Mouse (Mus musculus) lung, embryonic 16.5 days (tissue): Measurements from ENCODE around the gene Bcl2l13. TPM values are rescaled to one million over a fixed set of nuclear protein-coding genes. Genes with fewer than 3 reads are reported as not detected.
A peak's percentile ranks its signal among the peaks of the same experiment; 100 is the strongest.
"Not testable (repeated sequence)": the region's sequence is repeated elsewhere in the genome, so short reads cannot be mapped to it uniquely, and the experiment has no call there.

Experiments
- ATAC-seq: fragments of 200-750 bp; cut with Nextera tagmentation; 2 replicates; pipeline ENCODE4 v1.8.0; 2017; ENCODE audit warnings: low read depth, mild to moderate bottlenecking, moderate library complexity
- H3K27ac ChIP-seq: fragments of 300-500 bp; sonication (generic); 2 replicates; pipeline ENCODE4 v1.5.1; 2014; ENCODE audit warnings: mild to moderate bottlenecking, control low read depth, low read length
- H3K27me3 ChIP-seq: fragments of 300-500 bp; sonication (generic); 2 replicates; pipeline ENCODE4 v1.6.1; 2014; ENCODE audit warnings: low read depth, low read length, mixed read lengths; ENCODE audit not compliant: control insufficient read depth, insufficient read depth
- H3K36me3 ChIP-seq: fragments of 300-500 bp; sonication (generic); 2 replicates; pipeline ENCODE4 v1.6.1; 2014; ENCODE audit warnings: low read length; ENCODE audit not compliant: control insufficient read depth, insufficient read depth
- H3K4me1 ChIP-seq: fragments of 300-500 bp; sonication (generic); replicated peaks from 2 replicates; pipeline ENCODE4 v1.6.1; 2014; ENCODE audit warnings: low read length, mixed read lengths; ENCODE audit not compliant: control insufficient read depth, insufficient read depth
- H3K4me2 ChIP-seq: fragments of 300-500 bp; sonication (generic); 2 replicates; pipeline ENCODE4 v1.6.1; 2014; ENCODE audit warnings: low read depth, low read length, control low read depth
- H3K4me3 ChIP-seq: fragments of 300-500 bp; sonication (generic); 2 replicates; pipeline ENCODE4 v1.5.1; 2014; ENCODE audit warnings: mild to moderate bottlenecking, low read length, control low read depth
- H3K9ac ChIP-seq: fragments of 300-500 bp; sonication (generic); 2 replicates; pipeline ENCODE4 v1.6.1; 2014; ENCODE audit warnings: low read length, control low read depth
- H3K9me3 ChIP-seq: fragments of 300-500 bp; sonication (generic); 2 replicates; pipeline ENCODE4 v1.6.1; 2016; ENCODE audit warnings: low read length; ENCODE audit not compliant: control insufficient read depth
- WGBS: fragments of 180-500 bp; shearing (Covaris S2); extraction: QIAGEN DNeasy Blood & Tissue Kit; methylation state at CpG from one replicate; pipeline ENCODE4 v1.1.7; 2014; 5-methylcytosine and 5-hydroxymethylcytosine counted together
- polyA plus RNA-seq: library from polyadenylated mRNA; unstranded; fragments of >200 nt; fragmentation: Nextera tagmentation; extraction: Ambion mirVana; gene quantifications from 2 replicates; pipeline ENCODE4 v1.2.1, GENCODE M21; 2015

Bcl2l13 gene
- polyA plus RNA-seq, 1 experiment from 2014 or later: 27.2 TPM

DNA sequence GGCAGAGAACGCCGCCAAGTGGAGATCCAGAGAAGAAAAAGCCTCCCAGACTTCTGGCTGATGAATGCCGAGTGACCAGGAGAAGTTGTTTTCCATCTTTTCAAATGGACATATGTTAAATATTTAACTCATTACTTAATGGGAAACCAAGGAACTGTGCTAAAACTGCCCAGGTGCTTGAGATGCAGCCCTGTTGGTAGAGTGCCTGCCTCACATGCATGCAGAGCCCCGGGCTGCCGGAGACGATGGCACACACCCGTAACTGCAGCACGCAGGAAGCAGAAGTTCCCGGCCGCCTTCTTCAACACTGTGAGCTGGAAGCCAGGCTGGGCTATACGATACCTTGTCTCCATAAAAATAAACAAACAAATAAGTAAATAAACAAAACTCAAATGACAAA, 67.9 kb downstream of the Bcl2l13 start:
- H3K4me3 ChIP-seq: no peak overlapping the region
- ATAC-seq: no peak
- no peak overlapping the region for H3K27ac ChIP-seq
- 80% methylated on average over 11 of the region's 11 CpGs for WGBS
- no peak overlapping the region for H3K4me2 ChIP-seq
- H3K4me1 ChIP-seq: no peaks in the 10 kb centered on the region
- H3K27me3 ChIP-seq: no peaks in the 10 kb centered on the region
- no peaks in the 10 kb centered on the region for H3K9me3 ChIP-seq
- H3K9ac ChIP-seq: no peak overlapping the region
- no peaks in the 10 kb centered on the region for H3K36me3 ChIP-seq

DNA sequence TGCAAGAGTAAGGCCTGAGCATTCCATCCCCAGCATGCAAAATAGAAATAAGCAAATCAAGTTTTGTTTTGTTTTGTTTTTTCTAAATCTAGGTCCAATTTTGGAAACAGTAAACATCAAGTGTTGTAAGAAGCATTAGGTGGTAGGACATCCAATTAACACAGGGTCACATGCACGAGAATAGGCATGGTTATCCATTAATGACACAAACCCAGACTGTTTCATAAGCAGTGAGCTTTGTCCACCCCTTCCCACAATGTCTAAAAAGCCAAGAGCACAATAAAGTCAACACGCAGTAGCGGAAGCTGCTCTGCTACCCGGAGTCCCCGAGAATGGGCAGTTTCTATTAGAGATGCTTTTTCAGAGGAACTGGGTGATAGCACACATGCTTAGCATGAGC, 69.1 kb downstream of the Bcl2l13 start:
- Histone ChIP-seq H3K9ac (no peak overlapping the region), H3K4me1 (no peaks in the 10 kb centered on the region), H3K4me3 (no peak overlapping the region), H3K4me2 (no peak overlapping the region), H3K36me3 (no peaks in the 10 kb centered on the region), H3K27ac (no peak overlapping the region), H3K9me3 (no peaks in the 10 kb centered on the region), H3K27me3 (no peaks in the 10 kb centered on the region)
- 82% methylated on average over 5 of the region's 5 CpGs for WGBS
- ATAC-seq: no peak

DNA sequence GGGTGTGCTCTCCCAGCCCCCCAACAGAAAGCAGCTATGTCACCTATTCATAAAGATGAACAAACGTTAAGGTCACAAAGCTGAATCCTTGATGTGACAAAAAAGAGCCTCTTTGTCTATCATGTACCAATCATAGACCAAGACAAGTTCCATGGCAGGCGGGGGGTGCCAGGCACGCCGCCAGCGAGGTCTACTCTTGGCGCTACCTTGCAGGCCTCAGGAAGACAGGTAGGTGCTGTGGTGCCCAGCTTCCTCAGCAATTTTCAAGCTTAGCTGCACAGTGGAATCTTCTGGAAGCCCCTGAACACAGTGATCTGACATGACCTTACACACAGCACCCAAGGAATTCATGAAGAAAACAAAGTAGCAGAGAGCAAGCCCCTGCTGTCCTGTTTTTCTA, 70.5 kb downstream of the Bcl2l13 start:
- Histone ChIP-seq H3K27ac (no peak overlapping the region), H3K4me2 (no peak overlapping the region), H3K9ac (no peak overlapping the region), H3K27me3 (no peaks in the 10 kb centered on the region), H3K4me3 (no peak overlapping the region), H3K9me3 (no peaks in the 10 kb centered on the region), H3K36me3 (no peaks in the 10 kb centered on the region), H3K4me1 (0 out of 2 replicates have a peak, but pooled peaks cover under 1% of the 10 kb centered on the region)
- ATAC-seq: no peak
- 93% methylated on average over 6 of the region's 6 CpGs for WGBS

DNA sequence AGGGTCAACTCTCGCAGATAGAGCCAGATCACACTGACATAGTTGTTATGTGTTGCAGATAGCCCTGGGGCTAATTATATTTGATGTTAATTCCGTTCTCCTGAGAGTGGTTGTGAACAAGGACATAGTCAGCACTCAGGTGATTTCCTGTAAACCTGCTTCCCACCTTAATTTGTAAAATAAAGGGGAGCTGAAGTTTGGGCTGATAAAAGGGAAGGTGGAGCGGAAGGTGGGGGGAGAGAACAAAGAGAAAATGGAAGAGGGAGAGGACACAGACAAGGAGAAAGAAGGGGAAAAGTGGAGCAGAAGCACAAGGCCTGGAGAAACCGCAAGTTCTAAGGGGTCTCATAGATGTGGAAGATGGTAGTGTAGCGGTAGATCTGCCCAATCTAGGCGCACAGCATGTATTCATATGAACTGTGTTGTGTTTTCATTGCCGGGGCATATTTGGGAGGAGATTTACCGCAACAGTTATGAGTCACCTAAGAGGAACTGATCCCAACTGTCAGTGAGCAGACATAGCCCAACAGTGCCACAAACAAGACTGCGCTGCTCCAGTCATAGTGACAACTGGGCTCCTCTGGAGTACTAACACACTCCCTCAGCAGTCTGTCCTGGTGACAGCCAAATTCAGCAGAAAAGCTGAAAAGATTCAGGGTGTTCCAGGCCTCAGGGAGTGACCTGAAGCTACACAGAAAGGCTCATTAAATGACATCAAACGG, 72.0 kb downstream of the Bcl2l13 start:
- not testable (repeated sequence) for H3K4me2 ChIP-seq, H3K36me3 ChIP-seq, H3K27ac ChIP-seq, H3K9ac ChIP-seq, H3K4me3 ChIP-seq, H3K4me1 ChIP-seq, H3K27me3 ChIP-seq, H3K9me3 ChIP-seq, ATAC-seq
- 85% methylated on average over 9 of the region's 10 CpGs for WGBS

DNA sequence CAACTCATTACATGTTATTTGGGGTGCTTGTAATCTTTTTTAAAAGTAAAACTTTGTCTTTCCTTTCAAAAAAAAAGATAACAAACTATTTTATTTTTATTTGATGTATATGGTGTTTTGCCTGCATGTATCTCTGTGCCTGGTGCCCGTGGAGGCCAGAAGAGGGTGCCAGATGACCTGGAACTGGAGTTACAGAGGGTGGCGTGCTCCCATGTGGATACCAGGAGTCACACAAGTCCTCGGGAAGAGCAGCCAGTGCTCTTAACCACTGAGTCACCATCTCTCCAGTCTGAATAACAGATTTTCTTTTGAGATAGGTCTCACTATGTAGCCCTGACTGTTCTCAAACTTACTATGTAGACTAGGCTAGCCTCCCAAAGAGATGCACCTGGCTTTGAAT, 73.5 kb downstream of the Bcl2l13 start:
- Histone ChIP-seq H3K36me3 (no peaks in the 10 kb centered on the region), H3K4me2 (no peak overlapping the region), H3K27me3 (no peaks in the 10 kb centered on the region), H3K9ac (no peak overlapping the region), H3K4me1 (peaks cover 2% of the 10 kb centered on the region; the same call in 1 of the 2 replicates), H3K9me3 (no peaks in the 10 kb centered on the region), H3K4me3 (no peak overlapping the region), H3K27ac (no peak overlapping the region)
- WGBS: 77% methylated on average over 3 of the region's 3 CpGs
- no peak for ATAC-seq

DNA sequence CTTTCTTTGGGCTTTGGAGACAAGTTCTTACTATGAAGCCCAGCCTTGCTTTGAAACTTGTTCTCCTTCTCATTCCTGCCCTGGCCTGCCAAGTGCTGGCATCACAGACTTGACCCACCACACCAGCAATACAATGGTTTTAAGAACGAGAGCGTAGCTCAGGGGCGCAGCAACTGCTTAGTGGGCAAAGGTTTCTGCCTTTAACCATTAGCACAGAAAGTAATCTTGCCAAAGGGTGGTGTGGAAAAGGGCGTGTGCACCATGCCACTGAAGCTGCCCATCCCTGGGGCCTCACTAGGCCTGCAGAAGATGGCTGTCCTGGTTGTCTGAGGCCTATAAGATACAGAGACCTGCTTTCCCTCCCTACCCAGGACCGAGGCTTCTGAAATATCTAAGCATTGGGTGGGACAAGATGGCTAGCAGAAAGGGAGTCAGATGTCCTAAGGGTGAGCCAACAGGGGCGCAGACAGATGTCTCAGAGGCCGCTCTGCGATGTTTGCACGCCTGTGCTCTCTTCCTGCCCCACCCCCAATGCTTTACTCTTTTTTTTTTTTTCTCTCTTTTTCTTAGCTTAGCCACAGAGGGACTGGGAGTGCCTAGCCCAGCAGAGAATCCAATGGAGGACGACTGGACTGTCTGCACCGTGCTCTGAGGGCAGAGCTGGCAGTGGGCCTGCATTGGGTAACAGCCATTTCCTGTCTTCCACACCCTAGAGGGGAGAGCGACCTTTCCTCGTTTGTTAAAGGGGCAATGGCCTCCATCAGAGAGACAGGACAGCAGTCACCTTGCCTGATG, 75.4 kb downstream of the Bcl2l13 start:
- Histone ChIP-seq H3K4me2 (no peak overlapping the region), H3K9me3 (no peaks in the 10 kb centered on the region), H3K4me3 (no peak overlapping the region), H3K9ac (no peak overlapping the region), H3K36me3 (no peaks in the 10 kb centered on the region), H3K27ac (no peak overlapping the region), H3K4me1 (peaks cover 9% of the 10 kb centered on the region; the same call in 1 of the 2 replicates), H3K27me3 (no peaks in the 10 kb centered on the region)
- peak; percentile 51 for ATAC-seq
- WGBS: 57% methylated on average over 13 of the region's 13 CpGs

DNA sequence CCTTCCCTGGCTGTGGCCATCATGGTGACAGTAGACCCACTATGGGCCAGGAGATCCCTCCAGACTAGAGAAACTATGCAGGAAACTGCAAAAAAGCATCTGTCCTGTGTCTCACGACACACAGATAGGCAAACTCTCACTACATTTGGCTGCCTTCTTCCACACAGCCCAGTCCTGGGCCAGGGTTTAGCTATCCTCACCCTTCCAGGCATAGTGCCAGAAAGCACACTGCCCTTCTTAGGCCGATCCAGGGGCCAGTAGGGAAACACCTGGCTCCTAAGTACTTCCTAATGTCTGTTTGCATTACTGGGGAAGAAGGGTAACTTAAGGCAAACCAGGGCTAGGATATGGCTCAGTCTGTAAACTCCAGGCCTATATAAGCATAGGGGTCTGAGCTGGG, 76.9 kb downstream of the Bcl2l13 start:
- peak; percentile 24; the same call in 1 of the 2 replicates for ATAC-seq
- Histone ChIP-seq H3K9me3 (no peaks in the 10 kb centered on the region), H3K27me3 (no peaks in the 10 kb centered on the region), H3K9ac (no peak overlapping the region), H3K27ac (no peak overlapping the region), H3K36me3 (no peaks in the 10 kb centered on the region), H3K4me3 (no peak overlapping the region), H3K4me1 (peaks cover 11% of the 10 kb centered on the region; the same call in 1 of the 2 replicates), H3K4me2 (no peak overlapping the region)
- WGBS: 19% methylated on average over 2 of the region's 2 CpGs

DNA sequence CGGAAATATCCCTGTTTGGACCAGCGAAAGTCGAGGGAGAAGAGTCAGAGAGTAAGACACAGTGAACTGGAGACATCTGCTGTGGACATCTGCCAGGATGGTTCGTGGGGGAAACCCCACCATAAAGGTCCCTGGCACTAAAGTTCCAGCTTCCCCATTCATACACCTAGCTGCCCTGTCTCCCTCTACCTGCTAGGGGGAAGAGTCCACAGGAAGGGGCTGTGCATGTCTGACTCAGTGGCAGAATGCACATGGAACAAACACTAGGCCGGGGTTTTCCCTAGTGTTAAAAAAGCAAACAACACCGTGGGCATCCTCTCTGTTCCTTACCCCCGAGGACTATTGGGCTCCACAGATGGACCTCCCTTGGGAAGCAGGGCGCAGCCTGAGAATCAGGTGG, 77.8 kb downstream of the Bcl2l13 start:
- H3K27me3 ChIP-seq: no peaks in the 10 kb centered on the region
- no peaks in the 10 kb centered on the region for H3K36me3 ChIP-seq
- H3K4me3 ChIP-seq: no peak overlapping the region
- H3K9ac ChIP-seq: no peak overlapping the region
- H3K4me2 ChIP-seq: no peak overlapping the region
- no peak overlapping the region for H3K27ac ChIP-seq
- H3K4me1 ChIP-seq: peaks cover 11% of the 10 kb centered on the region; the same call in 1 of the 2 replicates
- 75% methylated on average over 8 of the region's 8 CpGs for WGBS
- no peak for ATAC-seq
- H3K9me3 ChIP-seq: no peaks in the 10 kb centered on the region

DNA sequence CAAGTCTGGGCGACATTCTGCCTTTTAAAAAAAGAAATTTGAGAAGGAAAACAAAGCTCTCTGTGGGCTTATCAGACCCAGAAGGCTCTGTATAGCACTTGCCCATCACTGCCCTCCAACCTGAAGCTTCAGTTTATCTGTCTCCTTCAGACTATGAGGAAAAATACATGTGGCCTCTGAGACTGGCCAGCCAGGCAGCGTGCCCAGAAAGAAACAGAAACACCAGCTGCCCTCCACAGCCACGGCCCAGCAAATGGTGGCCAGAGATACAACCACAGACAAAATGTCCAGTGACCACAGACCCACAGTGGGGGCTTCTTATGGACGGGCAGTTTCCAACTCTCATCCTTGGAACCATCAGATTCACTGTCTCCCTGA, 78.5 kb downstream of the Bcl2l13 start:
- H3K9ac ChIP-seq: no peak overlapping the region
- H3K9me3 ChIP-seq: no peaks in the 10 kb centered on the region
- ATAC-seq: no peak
- no peak overlapping the region for H3K4me3 ChIP-seq
- no peaks in the 10 kb centered on the region for H3K36me3 ChIP-seq
- no peaks in the 10 kb centered on the region for H3K27me3 ChIP-seq
- WGBS: 77% methylated on average over 4 of the region's 4 CpGs
- H3K27ac ChIP-seq: no peak overlapping the region
- H3K4me1 ChIP-seq: peaks cover 11% of the 10 kb centered on the region; the same call in 1 of the 2 replicates
- no peak overlapping the region for H3K4me2 ChIP-seq
